Mouse (Mus musculus) retina, adult 2 months (tissue): ENCODE data around the gene Lef1.

Experiments
- DNase-seq: peaks from one replicate; pipeline ENCODE4 v3.0.0-alpha.2; 2012; ENCODE audit warnings: low read depth, low spot score

Lef1 gene

GRCm38 (mm10) chr3:131107301-131108093, 2.8 kb upstream of the Lef1 start:
- no peak for DNase-seq

GRCm38 (mm10) chr3:131108094-131108653, 2.1 kb upstream of the Lef1 start:
- no peak for DNase-seq

GRCm38 (mm10) chr3:131109066-131109685, 1.1 kb upstream of the Lef1 start:
- no peak for DNase-seq

- no peak for DNase-seq
These were observed 593 bp upstream of the Lef1 start for GRCm38 (mm10) chr3:131109686-131110070.

GRCm38 (mm10) chr3:131111151-131111850, 1.0 kb downstream of the Lef1 start:
- DNase-seq, result no peak

GRCm38 (mm10) chr3:131111851-131112572, 1.7 kb downstream of the Lef1 start:
- DNase-seq, result no peak

GRCm38 (mm10) chr3:131112573-131112955, 2.3 kb downstream of the Lef1 start:
- no peak for DNase-seq

GRCm38 (mm10) chr3:131113029-131113428, 2.8 kb downstream of the Lef1 start:
- no peak for DNase-seq

- DNase-seq, result no peak
These were observed 5.8 kb downstream of the Lef1 start for GRCm38 (mm10) chr3:131116116-131116515.

GRCm38 (mm10) chr3:131117352-131117751, 7.1 kb downstream of the Lef1 start:
- DNase-seq, result no peak

GRCm38 (mm10) chr3:131117883-131118282, 7.6 kb downstream of the Lef1 start:
- DNase-seq, result no peak

GRCm38 (mm10) chr3:131119435-131119834, 9.2 kb downstream of the Lef1 start:
- no peak for DNase-seq

- DNase-seq, result no peak
These were observed 13.2 kb downstream of the Lef1 start for GRCm38 (mm10) chr3:131123501-131123900.

- no peak for DNase-seq
These were observed 15.6 kb downstream of the Lef1 start for GRCm38 (mm10) chr3:131125873-131126272.

- no peak for DNase-seq
These were observed 16.2 kb downstream of the Lef1 start for GRCm38 (mm10) chr3:131126438-131126837.

- no peak for DNase-seq
These were observed 23.7 kb downstream of the Lef1 start for GRCm38 (mm10) chr3:131134003-131134402.

GRCm38 (mm10) chr3:131135434-131135833, 25.2 kb downstream of the Lef1 start:
- DNase-seq, result no peak

GRCm38 (mm10) chr3:131136455-131136854, 26.2 kb downstream of the Lef1 start:
- DNase-seq, result no peak

- no peak for DNase-seq
These were observed 27.0 kb downstream of the Lef1 start for GRCm38 (mm10) chr3:131137119-131137781.

- DNase-seq, result no peak
These were observed 28.0 kb downstream of the Lef1 start for GRCm38 (mm10) chr3:131138224-131138623.

GRCm38 (mm10) chr3:131138797-131139196, 28.5 kb downstream of the Lef1 start:
- DNase-seq, result no peak
